Mouse (Mus musculus) CH12.LX (cell line): ENCODE measurements around the gene Jam2.
A peak's percentile ranks its signal among the peaks of the same experiment; 100 is the strongest.

Experiments
- CTCF ChIP-seq, 2 experiments: IDR thresholded peaks in 1 of 2; conservative IDR thresholded peaks in 1 of 2; 2 replicates each; pipeline ENCODE4 v1.5.1; 2011 to 2012; ENCODE audit warnings: low read depth in 2 of 2, low read length in 2 of 2, improper control_type of control experiment in 1 of 2, inconsistent platforms in 1 of 2, mild to moderate bottlenecking in 1 of 2, moderate library complexity in 1 of 2
- EP300 ChIP-seq: IDR thresholded peaks from 2 replicates; pipeline ENCODE4 v1.6.1; 2011; ENCODE audit warnings: low read length, improper control_type of control experiment
- ETS1 ChIP-seq: conservative IDR thresholded peaks from 2 replicates; pipeline ENCODE4 v1.6.1; 2012; ENCODE audit warnings: low read depth, mild to moderate bottlenecking, inconsistent platforms, low read length, improper control_type of control experiment, moderate library complexity
- HCFC1 ChIP-seq: IDR thresholded peaks from 2 replicates; pipeline ENCODE4 v1.6.1; 2012; ENCODE audit warnings: low read depth, mild to moderate bottlenecking, inconsistent platforms, low read length, improper control_type of control experiment
- KAT2A ChIP-seq: IDR thresholded peaks from 2 replicates; pipeline ENCODE4 v1.6.1; 2012; ENCODE audit warnings: low read length, improper control_type of control experiment, inconsistent platforms; ENCODE audit not compliant: insufficient replicate concordance
- MAX ChIP-seq: IDR thresholded peaks from 2 replicates; pipeline ENCODE4 v1.6.1; 2011; ENCODE audit warnings: low read length, improper control_type of control experiment
- MEF2A ChIP-seq: IDR thresholded peaks from 2 replicates; pipeline ENCODE4 v1.6.1; 2014; ENCODE audit warnings: low read depth, mild to moderate bottlenecking, inconsistent platforms, low read length, improper control_type of control experiment, borderline replicate concordance
- MYC ChIP-seq: IDR thresholded peaks from 2 replicates; pipeline ENCODE4 v1.6.1; 2011; ENCODE audit warnings: low read depth, mild to moderate bottlenecking, improper control_type of control experiment, low read length
- NRF1 ChIP-seq: IDR thresholded peaks from 2 replicates; pipeline ENCODE4 v1.6.1; 2014; ENCODE audit warnings: low read depth, mild to moderate bottlenecking, inconsistent platforms, low read length, improper control_type of control experiment, moderate library complexity
- POLR2A ChIP-seq: IDR thresholded peaks from 2 replicates; pipeline ENCODE4 v1.6.1; 2011; ENCODE audit warnings: low read depth, mild to moderate bottlenecking, improper control_type of control experiment, low read length
- TBP ChIP-seq: conservative IDR thresholded peaks from 2 replicates; pipeline ENCODE4 v1.6.1; 2011; ENCODE audit warnings: low read depth, low read length, improper control_type of control experiment
- TCF12 ChIP-seq: IDR thresholded peaks from 2 replicates; pipeline ENCODE4 v1.6.1; 2014; ENCODE audit warnings: low read depth, mild to moderate bottlenecking, inconsistent platforms, low read length, improper control_type of control experiment
- USF1 ChIP-seq: IDR thresholded peaks from 2 replicates; pipeline ENCODE4 v1.6.1; 2014; ENCODE audit warnings: low read depth, mild to moderate bottlenecking, inconsistent platforms, low read length, improper control_type of control experiment
- ZMIZ1 ChIP-seq: IDR thresholded peaks from 2 replicates; pipeline ENCODE4 v1.6.1; 2012; ENCODE audit warnings: low read depth, mild to moderate bottlenecking, inconsistent platforms, low read length, improper control_type of control experiment

GRCm38 (mm10) chr16:84817423-84817822, 43.5 kb downstream of the Jam2 start:
- no peak for TF ChIP-seq POLR2A
- no peak for TF ChIP-seq ETS1
- peak; percentile 82 to 89 for TF ChIP-seq CTCF (conservative IDR thresholded peaks at IDR 0.05 in 1 of 2, IDR thresholded peaks at IDR 0.05 in 1 of 2; ENCODE audit: low read depth in 2 of 2, low read length in 2 of 2)
- no peak for TF ChIP-seq MEF2A
- TF ChIP-seq ZMIZ1, result no peak
- no peak for TF ChIP-seq NRF1
- TF ChIP-seq TBP, result no peak
- no peak for TF ChIP-seq EP300
- TF ChIP-seq MYC, result 0 out of 2 replicates have a peak, but pooled peaks have one; percentile 38
- no peak for TF ChIP-seq KAT2A
- TF ChIP-seq USF1, result no peak
- TF ChIP-seq TCF12, result no peak
- no peak for TF ChIP-seq MAX
- no peak for TF ChIP-seq HCFC1
